ENCODE assay signal across 8 mouse cellular contexts in genomic region chr2:31787029-31787428, GRCm38 (mm10). TPM values are rescaled to one million over a fixed set of nuclear protein-coding genes. Genes with fewer than 3 reads are reported as not detected.
DNase-seq lines count a peak whose midpoint lies in the region; ATAC-seq and TF ChIP-seq lines count a peak whose summit lies in the region.
"Had no signal": no experiment of that assay in that cellular context is flagged by ENCODE, and none has a peak within 500 bp of the region (broad histone marks: within the 10 kb centered on the region; RNA-seq: fewer than 3 reads in every experiment).

No protein-coding gene starts in this region.

- DNase-seq in G1E (ENCODE audit: low spot score), result peak; percentile 52
- DNase-seq in cerebellum, adult 9-10 months, result peak; percentile 82
- peak; percentile 43 for DNase-seq in gastrocnemius, postnatal 25 days
- peak; percentile 63 to 80 for DNase-seq in layer of hippocampus, adult 8-10 months (ENCODE audit: low spot score in 2 of 2)
- DNase-seq in lung, postnatal 25 days (ENCODE audit: low spot score), result peak; percentile 74

- no peaks in the 10 kb centered on the region for H3K4me1 ChIP-seq in G1E (ENCODE audit: insufficient read depth, low read depth, low read length)
- 0 out of 2 replicates have a peak, but pooled peaks cover 2% of the 10 kb centered on the region for H3K4me1 ChIP-seq in small intestine, adult 2 months (ENCODE audit: control insufficient read depth, insufficient read depth, insufficient read length, low read length)

- no peak overlapping the region for H3K27ac ChIP-seq in small intestine, adult 2 months (ENCODE audit: insufficient read depth, low read depth, low read length)

- TF ChIP-seq POLR2A in small intestine, adult 2 months (IDR thresholded peaks at IDR 0.05; ENCODE audit: low read depth, low read length), result no peak

- WGBS in small intestine, adult 2 months, result 22% methylated on average over 7 of the region's 7 CpGs

- no peak overlapping the region for H3K4me3 ChIP-seq in C2C12 (ENCODE audit: insufficient read depth, poor library complexity, severe bottlenecking)
- H3K4me3 ChIP-seq in G1E (ENCODE audit: low read depth, low read length), result no peak overlapping the region
- no peak overlapping the region for H3K4me3 ChIP-seq in small intestine, adult 2 months (ENCODE audit: low read depth, low read length)

- H3ac ChIP-seq in C2C12 (ENCODE audit: control insufficient read depth, insufficient read length, low read depth), result no peak overlapping the region

- no peak for ATAC-seq in G1E (ENCODE audit: extremely low read depth, insufficient number of reproducible peaks, low FRiP score, poor library complexity, severe bottlenecking)

- peaks cover 8% of the 10 kb centered on the region for H3K79me3 ChIP-seq in C2C12 (ENCODE audit: low read depth)

- peaks cover 23% of the 10 kb centered on the region for H3K79me2 ChIP-seq in C2C12 (ENCODE audit: control insufficient read depth, insufficient read depth)

- TF ChIP-seq CTCF in C2C12 (IDR thresholded peaks at IDR 0.05; ENCODE audit: control insufficient read depth, insufficient read depth, insufficient read length), result peak; percentile 85
- TF ChIP-seq CTCF in G1E (IDR thresholded peaks at IDR 0.05; ENCODE audit: low read depth, low read length), result peak; percentile 88
- TF ChIP-seq CTCF in small intestine, adult 2 months (IDR thresholded peaks at IDR 0.05; ENCODE audit: extremely low read depth, insufficient read length, insufficient replicate concordance, low read depth, low read length), result peak; percentile 84; the same call in 1 of the 2 replicates

- peaks cover 7% of the 10 kb centered on the region for H3K9me3 ChIP-seq in G1E (replicated peaks)

- H3K36me3 ChIP-seq in C2C12 (ENCODE audit: control insufficient read depth, insufficient read depth) (peaks cover 94% of the 10 kb centered on the region), G1E (replicated peaks) (peaks cover 95% of the 10 kb centered on the region)
- H3K36me3 ChIP-seq in small intestine, adult 2 months (ENCODE audit: control insufficient read depth, insufficient read depth, low read length), result peaks cover 59% of the 10 kb centered on the region

- H3K27me3 ChIP-seq in C2C12 (ENCODE audit: control insufficient read depth, insufficient read depth, insufficient read length), result no peaks in the 10 kb centered on the region
- H3K27me3 ChIP-seq in G1E (ENCODE audit: insufficient read depth, low read length), result no peaks in the 10 kb centered on the region
- H3K27me3 ChIP-seq in small intestine, adult 2 months (ENCODE audit: control insufficient read depth, insufficient read depth, low read length), result no peaks in the 10 kb centered on the region

TF ChIP-seq in C2C12, 6 proteins besides CTCF, POLR2A, EP300 and RAD21:
- TF ChIP-seq MAX (IDR thresholded peaks at IDR 0.05), result no peak
- TF ChIP-seq MYOG (IDR thresholded peaks at IDR 0.05; ENCODE audit: control insufficient read depth, extremely low read depth, insufficient read length), result no peak
- no peak for TF ChIP-seq USF1 (IDR thresholded peaks at IDR 0.05; ENCODE audit: low read depth)
- TF ChIP-seq CEBPB (IDR thresholded peaks at IDR 0.05; ENCODE audit: low read depth), result no peak
- TF ChIP-seq MYOD1 (IDR thresholded peaks at IDR 0.05; ENCODE audit: control insufficient read depth, insufficient read length, low read depth), result no peak
- TF ChIP-seq FOSL1 (IDR thresholded peaks at IDR 0.05; ENCODE audit: insufficient read depth, low read length, poor library complexity, severe bottlenecking), result no peak

RNA-seq across cellular contexts. Expression of gene Qrfp, which starts 23.4 kb away (rescaled TPM):
- polyA plus RNA-seq in C2C12 (2012; fragmentation: generic; extraction: Trizol), result 4.1 TPM
- not detected in 2 replicates for total RNA-seq in G1E (2014; fragmentation: Nextera tagmentation)
- 0.11 TPM in 1 of 2 replicates, not detected in the other for total RNA-seq in G1E (2017)
- not detected in 2 replicates for polyA plus RNA-seq in G1E (2012)
- not detected for total RNA-seq in gastrocnemius, postnatal 25 days (2021)
- total RNA-seq in layer of hippocampus, adult 8-10 months (2022), result not detected
- 0.06 and 0.11 TPM in 2 replicates for polyA plus RNA-seq in small intestine, adult 2 months (2012; rRNA removed)
- total RNA-seq: hematopoietic stem cell, adult 5-6 weeks had no signal

RNA-seq across cellular contexts. Expression of gene Fibcd1, which starts 58.8 kb away (rescaled TPM):
- 1.1 TPM for polyA plus RNA-seq in C2C12 (2012; fragmentation: generic; extraction: Trizol)
- not detected in 2 replicates for total RNA-seq in G1E (2014; fragmentation: Nextera tagmentation)
- total RNA-seq in G1E (2017), result 0.11 TPM in 1 of 2 replicates, not detected in the other
- not detected in 2 replicates for polyA plus RNA-seq in G1E (2012)
- not detected for total RNA-seq in gastrocnemius, postnatal 25 days (2021)
- total RNA-seq in layer of hippocampus, adult 8-10 months (2022), result 100 to 1,000 TPM in 1 of 4 experiments, 10 to 100 TPM in 3; 82.5 to 102 (median 90.0) TPM
- 0.30 and 0.91 TPM in 2 replicates for polyA plus RNA-seq in small intestine, adult 2 months (2012; rRNA removed)
- total RNA-seq: hematopoietic stem cell, adult 5-6 weeks had no signal

Comparison
In these comparisons a context has a peak if more than half of its experiments do, and no peak if none do; other contexts are left out.
1. RNA of gene Fibcd1, which starts 58.8 kb away (total RNA-seq): 82.5 to 102 TPM in layer of hippocampus, adult 8-10 months; 0.11 TPM in G1E and not detected in gastrocnemius, postnatal 25 days; every median in the first group is over 10 times any median in the second.
2. Peak in every context shown above with its lines, with median percentiles within 50 percentile points of each other: CTCF ChIP-seq and DNase-seq.